Mouse (Mus musculus) C2C12 (cell line): ENCODE results near the gene Slc25a30. TPM values are rescaled to one million over a fixed set of nuclear protein-coding genes. Genes with fewer than 3 reads are reported as not detected.
A peak's percentile ranks its signal among the peaks of the same experiment; 100 is the strongest.

ENCODE experiments used
- H3K27me3 ChIP-seq: one replicate; pipeline ENCODE4 v1.6.1; 2011; ENCODE audit not compliant: control insufficient read depth, insufficient read depth, insufficient read length
- H3K36me3 ChIP-seq: one replicate; pipeline ENCODE4 v1.6.1; 2011; ENCODE audit not compliant: control insufficient read depth, insufficient read depth
- H3K4me3 ChIP-seq: one replicate; pipeline ENCODE4 v1.5.1; 2011; ENCODE audit warnings: mild to moderate bottlenecking, control low read depth; ENCODE audit not compliant: poor library complexity, insufficient read depth, severe bottlenecking
- H3K79me2 ChIP-seq: one replicate; pipeline ENCODE4 v1.6.1; 2011; ENCODE audit not compliant: control insufficient read depth, insufficient read depth
- H3K79me3 ChIP-seq: one replicate; pipeline ENCODE4 v1.6.1; 2011; ENCODE audit warnings: low read depth, control low read depth
- H3ac ChIP-seq: one replicate; pipeline ENCODE3; 2011; ENCODE audit warnings: low read depth; ENCODE audit not compliant: control insufficient read depth, insufficient read length
- CEBPB ChIP-seq: IDR thresholded peaks from one replicate; pipeline ENCODE4 v1.6.1; 2011; ENCODE audit warnings: low read depth, mild to moderate bottlenecking, control low read depth, moderate library complexity
- CTCF ChIP-seq: IDR thresholded peaks from one replicate; pipeline ENCODE4 v1.5.1; 2011; ENCODE audit not compliant: control insufficient read depth, insufficient read depth, insufficient read length
- FOSL1 ChIP-seq: IDR thresholded peaks from one replicate; pipeline ENCODE4 v1.8.0; 2011; ENCODE audit warnings: mild to moderate bottlenecking, low read length; ENCODE audit not compliant: poor library complexity, insufficient read depth, severe bottlenecking
- MAX ChIP-seq: IDR thresholded peaks from one replicate; pipeline ENCODE4 v1.6.1; 2011; ENCODE audit warnings: mild to moderate bottlenecking, control low read depth
- MYOD1 ChIP-seq: IDR thresholded peaks from one replicate; pipeline ENCODE4 v1.6.1; 2011; ENCODE audit warnings: low read depth; ENCODE audit not compliant: control insufficient read depth, insufficient read length
- MYOG ChIP-seq: IDR thresholded peaks from one replicate; pipeline ENCODE4 v1.6.1; 2011; ENCODE audit not compliant: control insufficient read depth, insufficient read length; ENCODE audit errors: extremely low read depth
- USF1 ChIP-seq: IDR thresholded peaks from one replicate; pipeline ENCODE4 v1.6.1; 2011; ENCODE audit warnings: low read depth, mild to moderate bottlenecking, control low read depth, moderate library complexity
- polyA plus RNA-seq: library from polyadenylated mRNA; unstranded; fragments of >200 nt; fragmentation: generic; extraction: Trizol; gene quantifications from one replicate; pipeline ENCODE4 v1.2.1, GENCODE M21; 2012; ENCODE audit warnings: missing spikeins

Gene Slc25a30
- polyA plus RNA-seq, 1 experiment, result 15.9 TPM

GRCm38 (mm10) chr14:75820007-75820406, 33.2 kb upstream of the Slc25a30 start:
- H3K27me3 ChIP-seq, result no peaks in the 10 kb centered on the region
- no peaks in the 10 kb centered on the region for H3K36me3 ChIP-seq
- H3K4me3 ChIP-seq, result no peak overlapping the region
- TF ChIP-seq CEBPB, result no peak
- TF ChIP-seq MYOG, result no peak
- TF ChIP-seq USF1, result no peak
- TF ChIP-seq FOSL1, result no peak
- TF ChIP-seq CTCF, result no peak
- no peak for TF ChIP-seq MAX
- no peak for TF ChIP-seq MYOD1
- H3K79me3 ChIP-seq, result no peaks in the 10 kb centered on the region
- no peaks in the 10 kb centered on the region for H3K79me2 ChIP-seq
- H3ac ChIP-seq, result no peak overlapping the region

GRCm38 (mm10) chr14:75819341-75819740, 32.5 kb upstream of the Slc25a30 start:
- TF ChIP-seq MAX (no peak), MYOG (no peak), FOSL1 (no peak), MYOD1 (no peak), CEBPB (no peak), USF1 (no peak), CTCF (no peak)
- no peak overlapping the region for H3K4me3 ChIP-seq
- H3ac ChIP-seq, result no peak overlapping the region
- H3K36me3 ChIP-seq, result no peaks in the 10 kb centered on the region
- no peaks in the 10 kb centered on the region for H3K79me2 ChIP-seq
- no peaks in the 10 kb centered on the region for H3K27me3 ChIP-seq
- no peaks in the 10 kb centered on the region for H3K79me3 ChIP-seq

GRCm38 (mm10) chr14:75818528-75818927, 31.7 kb upstream of the Slc25a30 start:
- Histone ChIP-seq H3K4me3 (no peak overlapping the region), H3K79me2 (no peaks in the 10 kb centered on the region), H3ac (no peak overlapping the region), H3K79me3 (no peaks in the 10 kb centered on the region), H3K27me3 (no peaks in the 10 kb centered on the region), H3K36me3 (no peaks in the 10 kb centered on the region)
- no peak for TF ChIP-seq MYOG
- TF ChIP-seq CEBPB, result peak; percentile 80

- no peak overlapping the region for H3ac ChIP-seq
- H3K27me3 ChIP-seq, result no peaks in the 10 kb centered on the region
- H3K79me3 ChIP-seq, result no peaks in the 10 kb centered on the region
- H3K79me2 ChIP-seq, result no peaks in the 10 kb centered on the region
- H3K4me3 ChIP-seq, result no peak overlapping the region
- TF ChIP-seq FOSL1, result no peak
- TF ChIP-seq MAX, result no peak
- no peak for TF ChIP-seq MYOD1
- H3K36me3 ChIP-seq, result no peaks in the 10 kb centered on the region
These were observed 23.1 kb upstream of the Slc25a30 start for GRCm38 (mm10) chr14:75809931-75810330.

- Histone ChIP-seq H3ac (no peak overlapping the region), H3K79me3 (no peaks in the 10 kb centered on the region), H3K4me3 (no peak overlapping the region), H3K36me3 (no peaks in the 10 kb centered on the region), H3K27me3 (no peaks in the 10 kb centered on the region), H3K79me2 (no peaks in the 10 kb centered on the region)
- TF ChIP-seq MAX (peak; percentile 45), CEBPB (no peak)
These were observed 21.0 kb upstream of the Slc25a30 start for GRCm38 (mm10) chr14:75807800-75808199.

GRCm38 (mm10) chr14:75797769-75798386, 11.0 kb upstream of the Slc25a30 start:
- TF ChIP-seq MAX, result no peak
- no peak for TF ChIP-seq MYOG
- TF ChIP-seq FOSL1, result no peak
- TF ChIP-seq CTCF, result no peak
- TF ChIP-seq CEBPB, result no peak
- no peak for TF ChIP-seq MYOD1
- no peaks in the 10 kb centered on the region for H3K79me2 ChIP-seq
- no peak overlapping the region for H3ac ChIP-seq
- H3K36me3 ChIP-seq, result no peaks in the 10 kb centered on the region
- H3K27me3 ChIP-seq, result no peaks in the 10 kb centered on the region
- H3K79me3 ChIP-seq, result no peaks in the 10 kb centered on the region
- H3K4me3 ChIP-seq, result no peak overlapping the region

GRCm38 (mm10) chr14:75795918-75796317, 9.1 kb upstream of the Slc25a30 start:
- H3ac ChIP-seq, result no peak overlapping the region
- TF ChIP-seq FOSL1, result no peak
- no peak for TF ChIP-seq MAX
- TF ChIP-seq MYOG, result no peak
- no peak for TF ChIP-seq MYOD1
- TF ChIP-seq CTCF, result no peak
- TF ChIP-seq CEBPB, result no peak
- no peak for TF ChIP-seq USF1
- H3K79me3 ChIP-seq, result no peaks in the 10 kb centered on the region
- H3K4me3 ChIP-seq, result no peak overlapping the region
- H3K27me3 ChIP-seq, result no peaks in the 10 kb centered on the region
- H3K79me2 ChIP-seq, result no peaks in the 10 kb centered on the region
- H3K36me3 ChIP-seq, result no peaks in the 10 kb centered on the region
